Mouse (Mus musculus): Measurements from ENCODE around the gene Diras1. TPM values are rescaled to one million over a fixed set of nuclear protein-coding genes. Genes with fewer than 3 reads are reported as not detected.
A peak's percentile ranks its signal among the peaks of the same experiment; 100 is the strongest.

Diras1 gene
- total and polyA plus RNA-seq, 3 experiments, result not detected

DNA sequence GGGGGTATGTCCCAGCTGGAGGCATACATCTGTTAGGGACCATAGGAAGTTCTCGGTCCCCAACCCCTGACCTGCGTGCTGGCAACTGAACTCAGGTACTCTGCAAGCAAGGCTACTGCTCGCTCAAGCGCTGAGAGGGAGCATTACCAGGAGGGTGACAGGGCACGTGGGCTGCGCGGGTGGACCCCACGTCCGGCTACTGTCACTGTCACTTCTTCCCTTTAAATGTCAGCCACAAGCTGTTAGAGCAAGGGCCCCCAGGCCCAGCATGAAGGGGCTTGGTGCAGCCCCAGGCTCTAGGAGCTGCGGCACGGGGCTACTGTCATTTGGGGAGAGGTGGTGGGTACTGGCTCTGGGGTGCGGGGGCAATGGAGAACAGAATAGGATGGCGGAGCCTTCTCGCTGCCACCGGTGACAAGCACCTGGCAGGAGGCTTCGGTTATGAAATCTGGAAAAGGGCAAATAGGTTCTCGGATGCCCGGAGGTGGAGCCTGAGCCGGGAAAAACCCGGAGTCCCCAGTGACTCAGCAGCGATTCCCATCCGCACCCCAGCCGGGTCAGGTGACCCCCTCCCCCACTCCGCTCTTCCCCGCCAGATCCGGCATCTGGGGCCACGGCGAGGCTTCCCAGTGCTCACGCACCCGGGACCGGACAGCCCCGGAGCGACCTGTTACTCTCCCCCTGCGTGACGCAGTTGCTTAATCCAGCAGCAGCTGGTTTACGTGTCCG is 40.1 kb downstream of the Diras1 start (continued):
- TF ChIP-seq JUND (conservative IDR thresholded peaks at IDR 0.05; ENCODE audit: low read depth, low read length) (no peak), ELF1 (IDR thresholded peaks at IDR 0.05; ENCODE audit: low read depth, low read length) (peak; percentile 44; the same call in 1 of the 2 replicates), IRF4 (IDR thresholded peaks at IDR 0.05; ENCODE audit: low read depth, low read length) (peak; percentile 61; the same call in 1 of the 2 replicates), TCF12 (IDR thresholded peaks at IDR 0.05; ENCODE audit: low read depth, low read length) (no peak; the same call in 1 of the 2 replicates), ZNF384 (IDR thresholded peaks at IDR 0.05; ENCODE audit: low read depth, low read length) (no peak; the same call in 1 of the 2 replicates), RAD21 (IDR thresholded peaks at IDR 0.05; ENCODE audit: low read depth, low read length) (no peak), MAZ (IDR thresholded peaks at IDR 0.05; ENCODE audit: low read depth, low read length) (no peak), MAX (IDR thresholded peaks at IDR 0.05; ENCODE audit: low read length) (no peak)

DNA sequence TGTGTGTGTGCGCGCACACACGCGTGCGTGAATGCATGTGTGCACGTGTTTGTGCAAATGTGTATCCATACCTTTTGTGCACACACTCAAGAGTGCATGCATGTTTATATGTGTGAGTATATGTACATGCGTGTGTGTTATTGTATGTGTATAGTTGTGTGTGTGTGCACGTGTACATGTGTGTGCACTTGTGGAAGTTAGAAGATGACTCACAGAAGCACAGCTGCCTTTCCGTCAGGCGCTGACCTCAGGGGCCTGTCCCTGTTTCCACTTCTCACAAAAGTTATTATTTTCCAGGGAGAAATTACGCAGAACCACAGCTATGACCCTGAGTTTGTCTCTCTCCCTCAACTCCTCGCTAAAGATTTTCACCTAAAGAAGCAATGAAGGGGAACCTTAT is 41.2 kb downstream of the Diras1 start:
- Histone ChIP-seq H3K9me3 (replicated peaks; ENCODE audit: low read length) (peaks cover 3% of the 10 kb centered on the region), H3K4me3 (replicated peaks in 1 of 3; ENCODE audit: low read depth in 2 of 3, low read length in 2 of 3, poor library complexity in 1 of 3) (no peak overlapping the region), H3K27ac (ENCODE audit: insufficient read depth, low read depth) (no peak overlapping the region), H3K4me1 (ENCODE audit: control insufficient read depth in 1 of 2, insufficient read depth in 2 of 2) (peaks cover 19 to 62% of the 10 kb centered on the region in 2 experiments), H3K36me3 (replicated peaks in 1 of 2; ENCODE audit: control insufficient read depth in 1 of 2, insufficient read depth in 1 of 2, low read length in 1 of 2) (no peaks in the 10 kb centered on the region), H3K9ac (ENCODE audit: insufficient read depth, low read depth) (no peak overlapping the region), H3K4me2 (ENCODE audit: insufficient read depth, low read depth, poor library complexity, severe bottlenecking) (no peak overlapping the region), H3K27me3 (replicated peaks) (peaks cover 7% of the 10 kb centered on the region), H3K79me2 (replicated peaks; ENCODE audit: control insufficient read depth, extremely low read depth, insufficient read depth, poor library complexity, severe bottlenecking) (no peaks in the 10 kb centered on the region)
- DNase-seq (ENCODE audit: extremely low read depth), result no peak
- dilution Hi-C loops (cut with MboI; ENCODE audit: extremely low pct_ligation_motif_present, extremely low pct_unique_long_range_greater_than_20kb, low sequenced_read_pairs), result no loop called here
- in situ Hi-C loops (cut with MboI; ENCODE audit: low pct_ligation_motif_present, low pct_unique_long_range_greater_than_20kb, low sequenced_read_pairs), result no loop called here
- TF ChIP-seq POLR2A (IDR thresholded peaks at IDR 0.05; ENCODE audit: low read depth, low read length) (no peak), GABPA (IDR thresholded peaks at IDR 0.05; ENCODE audit: insufficient replicate concordance, low read depth, low read length) (no peak), SIN3A (IDR thresholded peaks at IDR 0.05; ENCODE audit: low read length) (no peak), ZKSCAN1 (IDR thresholded peaks at IDR 0.05; ENCODE audit: borderline replicate concordance, low read depth, low read length) (no peak), MYC (IDR thresholded peaks at IDR 0.05; ENCODE audit: low read depth, low read length) (0 out of 2 replicates have a peak, but pooled peaks have one; percentile 47), SMC3 (IDR thresholded peaks at IDR 0.05; ENCODE audit: low read depth, low read length) (no peak), POLR2AphosphoS2 (IDR thresholded peaks at IDR 0.05; ENCODE audit: low read depth, low read length) (no peak), ZMIZ1 (IDR thresholded peaks at IDR 0.05; ENCODE audit: low read depth, low read length) (no peak), NRF1 (IDR thresholded peaks at IDR 0.05; ENCODE audit: low read depth, low read length) (0 out of 2 replicates have a peak, but pooled peaks have one; percentile 3), EP300 (IDR thresholded peaks at IDR 0.05; ENCODE audit: low read length) (peak; percentile 80), BHLHE40 (IDR thresholded peaks at IDR 0.05; ENCODE audit: low read depth, low read length) (peak; percentile 98), HCFC1 (IDR thresholded peaks at IDR 0.05; ENCODE audit: low read depth, low read length) (no peak), TCF12 (IDR thresholded peaks at IDR 0.05; ENCODE audit: low read depth, low read length) (peak; percentile 87), MXI1 (IDR thresholded peaks at IDR 0.05; ENCODE audit: low read depth, low read length) (peak; percentile 43; the same call in 1 of the 2 replicates), NELFE (IDR thresholded peaks at IDR 0.05; ENCODE audit: low read depth, low read length) (no peak), ZNF384 (IDR thresholded peaks at IDR 0.05; ENCODE audit: low read depth, low read length) (no peak), ETS1 (conservative IDR thresholded peaks at IDR 0.05; ENCODE audit: low read depth, low read length) (peak; percentile 96), UBTF (IDR thresholded peaks at IDR 0.05; ENCODE audit: low read depth, low read length) (no peak), CTCF (conservative IDR thresholded peaks at IDR 0.05 in 1 of 2, IDR thresholded peaks at IDR 0.05 in 1 of 2; ENCODE audit: low read depth in 2 of 2, low read length in 2 of 2) (no peak), JUN (IDR thresholded peaks at IDR 0.05; ENCODE audit: insufficient read depth, low read depth, low read length) (no peak), MEF2A (IDR thresholded peaks at IDR 0.05; ENCODE audit: borderline replicate concordance, low read depth, low read length) (peak; percentile 70; the same call in 1 of the 2 replicates), KAT2A (IDR thresholded peaks at IDR 0.05; ENCODE audit: insufficient replicate concordance, low read length) (no peak), CHD1 (IDR thresholded peaks at IDR 0.05; ENCODE audit: low read depth, low read length) (no peak), IRF4 (IDR thresholded peaks at IDR 0.05; ENCODE audit: low read depth, low read length) (peak; percentile 68; the same call in 1 of the 2 replicates), JUND (conservative IDR thresholded peaks at IDR 0.05; ENCODE audit: low read depth, low read length) (no peak), PAX5 (IDR thresholded peaks at IDR 0.05; ENCODE audit: low read length) (no peak), RCOR1 (conservative IDR thresholded peaks at IDR 0.05; ENCODE audit: low read depth, low read length) (peak; percentile 25; the same call in 1 of the 2 replicates), RAD21 (IDR thresholded peaks at IDR 0.05; ENCODE audit: low read depth, low read length) (no peak), USF1 (IDR thresholded peaks at IDR 0.05; ENCODE audit: low read depth, low read length) (no peak), ELF1 (IDR thresholded peaks at IDR 0.05; ENCODE audit: low read depth, low read length) (no peak), TBP (conservative IDR thresholded peaks at IDR 0.05; ENCODE audit: low read depth, low read length) (no peak), CHD2 (IDR thresholded peaks at IDR 0.05; ENCODE audit: low read length) (no peak), USF2 (conservative IDR thresholded peaks at IDR 0.05; ENCODE audit: low read depth, low read length) (no peak), MAX (IDR thresholded peaks at IDR 0.05; ENCODE audit: low read length) (peak; percentile 79; the same call in 1 of the 2 replicates)
